Mouse (Mus musculus) kidney, postnatal 25 days (tissue): ENCODE measurements around the gene Elf4.
A peak's percentile ranks its signal among the peaks of the same experiment; 100 is the strongest.

Experiments
- DNase-seq, 2 experiments: peaks; one replicate each; pipeline ENCODE4 v3.0.0; 2021; ENCODE audit warnings: mixed read lengths in 2 of 2

The Elf4 gene

GRCm38 (mm10) chrX:48462754-48463507, at the start of gene Elf4:
Gene Elf4, minus strand, starts transcription at chrX:48463132.
- peak; percentile 39 to 58 for DNase-seq

GRCm38 (mm10) chrX:48493763-48494162, 30.8 kb upstream of the Elf4 start:
- no peak for DNase-seq

- DNase-seq = no peak
These were observed 18.8 kb upstream of the Elf4 start for GRCm38 (mm10) chrX:48481687-48482086.

GRCm38 (mm10) chrX:48481095-48481494, 18.2 kb upstream of the Elf4 start:
- DNase-seq = no peak

GRCm38 (mm10) chrX:48467355-48467946, 4.5 kb upstream of the Elf4 start:
- DNase-seq = no peak

GRCm38 (mm10) chrX:48466174-48466573, 3.2 kb upstream of the Elf4 start:
- no peak for DNase-seq

- no peak for DNase-seq
These were observed 1.5 kb upstream of the Elf4 start for GRCm38 (mm10) chrX:48464436-48464835.

GRCm38 (mm10) chrX:48463636-48464035, 704 bp upstream of the Elf4 start:
- no peak for DNase-seq

GRCm38 (mm10) chrX:48462297-48462696, 635 bp downstream of the Elf4 start:
- no peak for DNase-seq

GRCm38 (mm10) chrX:48461006-48461405, 1.9 kb downstream of the Elf4 start:
- DNase-seq = no peak

GRCm38 (mm10) chrX:48460496-48460895, 2.4 kb downstream of the Elf4 start:
- no peak for DNase-seq

- DNase-seq = no peak
These were observed 6.0 kb downstream of the Elf4 start for GRCm38 (mm10) chrX:48456956-48457355.

GRCm38 (mm10) chrX:48455018-48455417, 7.9 kb downstream of the Elf4 start:
- no peak for DNase-seq

- peak in 1 of 2 experiments; percentile 6 for DNase-seq
These were observed 8.4 kb downstream of the Elf4 start for GRCm38 (mm10) chrX:48454495-48454878.

- DNase-seq = peak; percentile 70 to 85
These were observed 9.0 kb downstream of the Elf4 start for GRCm38 (mm10) chrX:48453736-48454494.

GRCm38 (mm10) chrX:48452931-48453673, 9.8 kb downstream of the Elf4 start:
- peak; percentile 22 to 52 for DNase-seq

- peak; percentile 24 to 44 for DNase-seq
These were observed 10.6 kb downstream of the Elf4 start for GRCm38 (mm10) chrX:48452231-48452890.

- DNase-seq = no peak
These were observed 13.3 kb downstream of the Elf4 start for GRCm38 (mm10) chrX:48449646-48450045.

GRCm38 (mm10) chrX:48444677-48445076, 18.3 kb downstream of the Elf4 start:
- DNase-seq = no peak

- DNase-seq = no peak
These were observed 21.0 kb downstream of the Elf4 start for GRCm38 (mm10) chrX:48441954-48442353.

GRCm38 (mm10) chrX:48441548-48441947, 21.4 kb downstream of the Elf4 start:
- no peak for DNase-seq

- DNase-seq = peak; percentile 5 to 41
These were observed 23.9 kb downstream of the Elf4 start for GRCm38 (mm10) chrX:48439036-48439435.
